Mouse (Mus musculus): ENCODE measurements at regions not wholly inside any gene's neighbourhood (a gene's known extent, or its start where the extent isn't known, plus 50 kb on each side); places are given as distances from the start of the nearest gene placed in this dataset.
A peak's percentile ranks its signal among the peaks of the same experiment; 100 is the strongest.

DNA sequence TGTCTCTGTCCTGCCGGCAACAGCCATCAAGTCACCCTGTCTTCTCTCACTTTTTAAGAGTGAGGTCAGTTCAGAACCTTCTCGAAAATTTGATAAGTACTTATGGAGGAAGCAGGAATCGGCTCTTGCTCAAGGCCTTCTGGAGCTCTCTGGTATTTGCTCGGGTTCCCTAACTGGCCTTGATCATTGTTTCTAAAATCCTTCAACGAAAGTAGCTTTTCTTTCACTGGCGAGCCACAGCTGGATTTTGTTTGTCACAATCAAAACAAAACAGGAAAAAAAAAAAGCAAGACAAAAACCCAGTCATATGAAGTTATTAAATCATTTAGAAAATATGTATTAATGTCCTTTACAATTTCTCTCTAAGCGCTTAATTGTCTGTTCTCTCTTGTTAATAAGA, 156.6 kb upstream of the Tex13c2 start:
- intact Hi-C loops (cut with DNase I), result no loop called here
- no peak for DNase-seq (ENCODE audit: extremely low spot score in 1 of 2, low spot score in 2 of 2)

DNA sequence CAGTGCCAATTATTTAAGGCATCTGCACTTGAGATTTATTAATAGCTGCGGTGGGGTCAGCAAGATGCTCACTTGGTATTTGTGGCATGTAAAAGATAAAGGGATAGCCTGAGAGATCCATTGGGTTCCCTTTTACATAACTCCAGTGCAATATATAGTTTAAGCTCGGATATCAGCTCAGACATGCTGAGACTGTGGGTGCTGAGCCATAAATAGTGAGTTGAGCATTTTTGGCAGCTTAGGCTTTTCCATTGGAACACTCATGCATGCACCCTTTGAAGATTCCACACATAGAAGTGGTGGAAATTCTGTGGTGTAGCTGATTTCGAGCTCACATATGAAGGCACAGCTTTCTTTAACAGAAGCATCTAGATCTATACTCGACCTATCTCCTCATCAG, 155.9 kb upstream of the Tex13c2 start:
- peak in 1 of 2 experiments; percentile 9 for DNase-seq (ENCODE audit: extremely low spot score in 1 of 2, low spot score in 2 of 2)

DNA sequence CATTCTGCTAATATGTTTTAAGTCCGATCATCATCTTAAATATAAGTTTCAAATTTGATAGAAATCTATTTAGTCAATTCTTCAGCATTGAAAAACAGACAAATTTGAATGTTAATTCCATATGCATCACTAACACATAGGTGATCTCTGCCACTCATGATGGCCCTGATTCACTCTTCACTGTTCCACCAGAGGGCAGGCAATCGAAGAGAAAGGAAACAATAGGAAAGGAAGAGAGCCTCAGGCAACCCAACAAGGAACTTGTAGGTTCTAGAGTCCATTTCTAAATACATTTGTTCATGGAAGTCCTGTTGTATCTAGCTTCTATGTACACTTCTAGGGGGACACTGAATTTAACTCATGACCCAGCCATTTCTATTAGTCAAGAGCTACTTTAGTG, 154.7 kb upstream of the Tex13c2 start:
- intact Hi-C loops (cut with DNase I), result no loop called here
- DNase-seq (ENCODE audit: extremely low spot score in 1 of 2, low spot score in 2 of 2), result no peak

More for the DNA sequence above, 155.9 kb upstream of the Tex13c2 start:
- intact Hi-C loops (cut with DNase I), result no loop called here

DNA sequence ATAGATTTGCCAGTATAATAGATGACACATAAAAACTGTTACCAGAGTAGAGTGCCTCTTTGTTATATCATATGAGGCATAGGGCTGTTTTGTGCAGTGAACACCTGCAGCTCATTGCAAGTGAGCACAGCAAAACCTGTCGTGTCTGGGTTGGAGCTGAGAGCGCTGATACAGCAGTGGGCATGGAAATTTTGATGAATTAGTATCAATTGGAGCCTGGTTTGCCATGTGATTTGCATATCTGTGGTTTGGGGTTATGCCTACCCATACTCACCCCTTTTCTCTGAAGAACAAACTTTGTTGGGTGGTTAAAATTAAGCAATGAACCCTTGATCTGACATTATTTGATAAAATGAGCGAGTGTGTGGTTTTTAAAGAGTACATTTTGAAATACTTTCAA, 152.7 kb upstream of the Tex13c2 start:
- intact Hi-C loops (cut with DNase I), result no loop called here
- no peak for DNase-seq (ENCODE audit: extremely low spot score in 1 of 2, low spot score in 2 of 2)

DNA sequence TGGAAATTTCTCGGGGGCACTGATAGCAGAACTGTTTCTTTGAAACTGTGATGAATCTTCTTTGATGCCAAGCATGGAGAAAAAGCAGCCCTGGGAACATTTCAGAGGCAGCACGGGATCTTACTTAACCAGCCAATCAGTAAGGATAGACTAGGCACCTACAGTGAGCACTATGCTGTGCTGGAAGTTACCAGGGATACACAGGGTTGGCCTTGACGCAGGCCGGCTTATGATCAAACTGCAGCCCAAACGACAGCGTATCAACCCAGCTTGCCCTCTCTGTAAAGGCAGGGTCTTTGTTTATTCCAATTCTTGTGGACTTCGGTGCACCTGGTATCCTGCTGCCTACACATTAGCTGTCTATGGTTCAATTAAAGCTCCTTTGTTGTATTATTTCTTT, 147.1 kb upstream of the Tex13c2 start:
- intact Hi-C loops (cut with DNase I), result no loop called here
- no peak for DNase-seq (ENCODE audit: extremely low spot score in 1 of 2, low spot score in 2 of 2)

DNA sequence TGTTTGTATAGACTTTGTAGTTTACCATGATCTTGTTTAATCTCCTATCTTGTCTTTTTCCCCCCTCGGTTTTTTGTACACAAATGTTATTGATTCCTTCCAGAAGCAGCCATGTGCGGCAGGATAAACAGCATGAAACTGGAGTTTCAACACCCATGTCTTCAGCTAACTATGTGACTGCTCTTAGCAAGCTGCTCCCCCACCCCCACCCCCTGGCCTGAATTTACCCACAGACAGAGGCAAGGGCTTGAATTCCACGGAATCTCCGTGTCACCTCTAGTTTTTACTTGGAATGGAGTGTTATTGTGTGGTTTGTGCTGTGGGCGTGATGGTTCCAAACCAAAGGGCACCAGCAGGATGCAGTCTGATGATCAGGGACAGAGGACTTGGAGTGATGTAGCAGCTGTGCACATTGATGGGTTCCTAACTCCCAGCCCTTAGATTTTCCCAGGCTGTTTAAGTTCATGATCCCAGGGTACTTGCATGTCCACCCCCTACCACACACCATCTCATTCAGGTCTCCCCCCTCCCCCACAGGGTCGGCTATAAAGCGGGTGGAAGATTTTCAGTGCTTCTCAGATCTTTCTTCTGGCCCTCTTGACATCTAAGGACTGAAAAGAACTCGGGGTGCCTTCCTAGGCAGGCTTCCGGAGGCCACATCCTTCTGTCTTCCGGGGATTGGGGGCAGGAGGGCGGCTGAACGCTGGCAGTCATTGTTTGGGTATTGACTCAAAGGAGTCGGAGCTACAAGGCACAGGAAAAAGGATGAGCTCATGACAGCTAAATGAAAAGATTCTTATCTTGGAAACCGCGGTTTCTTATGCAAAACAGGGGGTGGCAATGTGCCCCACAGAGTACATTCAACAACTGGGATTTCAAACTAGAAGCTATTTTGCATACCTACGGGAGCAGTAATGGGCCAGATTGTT, 146.3 kb upstream of the Tex13c2 start:
- DNase-seq (ENCODE audit: extremely low spot score in 1 of 2, low spot score in 2 of 2), result peak in 1 of 2 experiments; percentile 25
- intact Hi-C loops (cut with DNase I), result no loop called here

DNA sequence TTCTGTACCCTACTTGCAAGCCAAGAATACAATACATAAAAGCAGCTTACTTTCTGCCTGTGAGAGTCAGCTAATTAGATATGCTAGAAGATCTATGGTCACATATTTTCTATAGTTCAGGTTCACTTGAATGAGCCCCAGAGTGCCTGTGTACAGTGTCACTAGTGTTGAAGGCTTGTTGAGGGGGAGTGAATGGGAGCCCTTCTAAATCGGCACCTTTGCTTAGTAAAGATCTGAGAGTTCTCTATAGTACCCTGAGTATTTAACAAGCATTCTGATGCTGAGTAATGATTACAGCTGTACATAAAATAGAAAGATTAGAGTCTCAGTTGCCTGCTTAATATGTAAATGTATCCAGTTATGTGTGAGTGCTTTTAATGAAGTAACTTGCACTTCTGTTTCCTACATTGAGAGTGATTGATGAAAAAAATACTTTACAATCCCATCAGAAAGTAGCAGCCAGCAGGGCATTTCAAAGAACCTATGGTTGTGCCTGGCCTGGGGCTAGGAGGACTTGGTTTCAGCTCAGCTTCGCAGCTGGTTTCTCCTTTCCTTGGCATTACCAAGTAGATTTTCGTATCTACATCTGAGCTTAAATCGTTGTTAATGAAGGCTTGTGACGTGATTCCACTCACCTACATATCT, 136.8 kb upstream of the Tex13c2 start:
- DNase-seq (ENCODE audit: extremely low spot score in 1 of 2, low spot score in 2 of 2), result no peak
- intact Hi-C loops (cut with DNase I), result no loop called here

DNA sequence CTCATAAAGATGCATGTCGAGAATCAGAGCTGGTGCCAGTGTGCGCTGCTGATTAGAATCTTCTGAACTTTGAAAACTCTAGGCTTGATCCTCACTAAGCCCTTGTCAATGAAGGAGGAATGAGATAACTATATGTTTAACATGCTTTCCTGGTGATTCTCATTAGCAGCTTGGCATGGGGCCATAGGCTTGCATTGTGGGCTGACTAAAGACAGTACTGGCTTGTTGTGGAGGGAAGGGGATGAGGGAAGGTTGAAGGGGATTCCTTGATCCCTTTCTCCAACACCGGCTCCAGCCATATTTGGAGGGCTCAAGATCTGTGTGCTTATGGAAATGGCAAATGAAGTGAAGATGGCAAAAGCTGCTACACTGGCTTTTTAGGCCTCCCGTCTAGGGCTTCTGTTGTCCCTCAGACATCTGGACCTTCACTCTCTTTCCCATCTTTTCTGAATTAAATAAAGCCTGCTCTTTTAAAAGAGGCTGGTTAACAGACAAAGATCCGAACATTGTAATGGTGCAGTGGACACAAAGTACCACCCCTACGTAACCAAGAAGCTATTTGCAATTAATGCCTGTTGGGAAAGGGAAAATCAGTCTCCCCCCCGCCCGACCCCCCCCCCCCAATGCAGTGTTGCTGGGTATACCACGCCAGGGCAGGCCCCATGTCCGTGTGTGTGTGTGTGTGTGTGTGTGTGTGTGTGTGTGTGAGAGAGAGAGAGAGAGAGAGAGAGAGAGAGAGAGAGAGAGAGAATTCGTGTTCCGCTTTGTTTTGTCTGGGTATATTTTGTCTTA, 129.9 kb upstream of the Tex13c2 start:
- intact Hi-C loops (cut with DNase I), result no loop called here
- no peak for DNase-seq (ENCODE audit: extremely low spot score in 1 of 2, low spot score in 2 of 2)

DNA sequence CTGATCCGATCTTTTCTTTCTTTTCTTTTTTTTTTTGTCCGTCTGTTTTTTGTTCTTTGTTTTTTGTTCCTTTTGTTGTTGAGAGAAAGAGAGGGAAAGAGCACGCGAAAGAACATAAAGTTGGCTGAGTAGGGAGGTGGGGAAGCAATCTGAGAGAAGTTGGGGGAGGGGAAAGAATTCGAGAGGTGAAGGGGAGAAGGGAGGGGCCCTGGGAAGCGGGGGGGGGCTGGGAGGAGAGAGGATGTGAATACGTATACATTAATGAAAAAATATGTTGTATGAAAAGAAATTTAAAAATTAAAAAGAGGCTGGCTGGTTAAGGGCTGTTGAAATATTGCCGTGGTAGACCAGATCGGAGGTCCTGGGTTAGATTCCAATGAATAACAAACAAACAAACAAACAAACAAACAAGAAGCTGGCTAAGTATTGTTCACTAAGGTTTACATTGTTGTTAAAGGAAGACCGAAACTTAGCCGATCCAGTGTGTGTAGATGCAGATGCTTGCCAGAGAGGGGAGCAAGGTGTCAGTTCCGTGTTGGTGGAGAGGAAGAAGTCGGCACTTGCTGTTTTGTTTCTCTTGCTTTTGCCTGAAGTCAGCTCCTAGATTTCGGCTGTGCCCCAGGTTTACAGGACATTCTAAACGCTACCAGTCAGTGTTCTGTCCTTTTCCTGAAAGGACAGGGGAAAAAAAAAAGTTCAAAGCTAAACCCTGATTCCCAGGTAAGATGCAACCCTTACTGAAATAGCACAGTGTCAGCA, 129.1 kb upstream of the Tex13c2 start:
- DNase-seq (ENCODE audit: extremely low spot score in 1 of 2, low spot score in 2 of 2), result peak in 1 of 2 experiments; percentile 13

DNA sequence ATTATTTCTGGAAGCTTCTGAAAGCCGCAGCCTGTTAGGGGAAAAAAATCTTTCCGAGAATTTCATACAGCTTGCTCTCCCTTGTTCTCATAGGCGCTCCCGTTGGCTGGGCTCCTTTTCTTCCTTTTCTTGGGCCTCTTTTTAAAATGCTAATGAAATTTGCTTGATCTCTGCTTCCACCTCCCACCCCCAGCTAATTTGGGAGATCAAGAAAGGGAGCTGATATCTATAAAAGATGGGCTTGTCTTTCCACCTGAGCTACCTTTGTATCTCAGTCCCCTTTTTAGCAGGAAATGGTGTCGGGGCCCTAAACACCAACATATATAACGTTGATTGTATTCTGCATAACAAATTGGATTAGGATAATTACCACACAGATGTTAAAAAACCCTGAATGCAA, 128.5 kb upstream of the Tex13c2 start:
- intact Hi-C loops (cut with DNase I), result no loop called here
- DNase-seq (ENCODE audit: extremely low spot score in 1 of 2, low spot score in 2 of 2), result no peak

More for the DNA sequence above, 129.1 kb upstream of the Tex13c2 start:
- intact Hi-C loops (cut with DNase I), result no loop called here

DNA sequence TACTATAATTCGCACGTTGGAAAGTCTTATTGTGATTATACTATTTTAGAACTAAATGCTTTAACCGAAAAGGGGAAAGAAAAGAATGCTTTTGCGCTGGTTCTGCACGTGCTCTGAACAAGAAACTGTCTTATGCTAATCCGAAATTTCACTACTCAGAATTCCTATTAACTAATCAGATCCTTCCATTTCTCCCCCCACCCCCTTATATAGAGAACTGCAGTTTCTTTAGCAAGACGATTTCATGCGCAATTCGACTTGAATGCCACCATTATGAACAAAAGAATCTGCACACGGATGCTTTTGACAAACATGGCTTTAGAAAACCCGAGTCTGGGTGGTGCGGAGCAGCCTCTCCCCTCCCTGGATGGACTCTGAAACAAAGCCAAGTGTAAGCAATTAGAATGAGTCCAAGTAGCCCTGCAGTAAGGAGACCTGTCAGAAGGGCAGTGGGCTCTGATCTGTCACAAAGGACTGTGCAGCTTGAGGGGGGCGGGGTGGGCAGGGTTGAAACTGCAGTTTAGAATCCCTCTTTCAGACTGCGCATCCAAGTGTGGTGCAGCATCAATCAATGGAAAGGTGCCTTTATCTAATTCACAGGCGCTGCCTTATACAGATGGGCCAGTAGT, 128.0 kb upstream of the Tex13c2 start:
- no peak for DNase-seq (ENCODE audit: extremely low spot score in 1 of 2, low spot score in 2 of 2)
- intact Hi-C loops (cut with DNase I), result no loop called here

DNA sequence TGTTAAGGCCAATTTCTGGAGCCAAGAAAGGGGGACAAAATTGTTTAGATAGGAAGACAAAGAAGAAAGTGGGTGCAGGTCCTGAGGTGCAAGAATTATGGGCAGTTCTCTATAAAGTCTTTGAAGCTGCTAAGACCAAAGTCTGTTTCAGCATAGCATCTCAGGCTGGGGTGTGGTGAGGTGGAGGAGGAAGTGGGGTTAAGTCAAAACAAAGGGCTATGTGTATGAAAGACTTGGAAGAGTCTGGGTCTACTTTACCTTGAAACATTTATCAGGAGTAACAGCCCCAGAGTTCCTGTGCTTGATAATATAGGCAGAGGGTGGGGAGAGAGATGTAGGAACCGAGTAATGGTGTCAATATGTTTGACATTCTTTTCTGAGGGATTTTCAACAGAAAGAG, 125.4 kb upstream of the Tex13c2 start:
- intact Hi-C loops (cut with DNase I), result no loop called here
- no peak for DNase-seq (ENCODE audit: extremely low spot score in 1 of 2, low spot score in 2 of 2)

DNA sequence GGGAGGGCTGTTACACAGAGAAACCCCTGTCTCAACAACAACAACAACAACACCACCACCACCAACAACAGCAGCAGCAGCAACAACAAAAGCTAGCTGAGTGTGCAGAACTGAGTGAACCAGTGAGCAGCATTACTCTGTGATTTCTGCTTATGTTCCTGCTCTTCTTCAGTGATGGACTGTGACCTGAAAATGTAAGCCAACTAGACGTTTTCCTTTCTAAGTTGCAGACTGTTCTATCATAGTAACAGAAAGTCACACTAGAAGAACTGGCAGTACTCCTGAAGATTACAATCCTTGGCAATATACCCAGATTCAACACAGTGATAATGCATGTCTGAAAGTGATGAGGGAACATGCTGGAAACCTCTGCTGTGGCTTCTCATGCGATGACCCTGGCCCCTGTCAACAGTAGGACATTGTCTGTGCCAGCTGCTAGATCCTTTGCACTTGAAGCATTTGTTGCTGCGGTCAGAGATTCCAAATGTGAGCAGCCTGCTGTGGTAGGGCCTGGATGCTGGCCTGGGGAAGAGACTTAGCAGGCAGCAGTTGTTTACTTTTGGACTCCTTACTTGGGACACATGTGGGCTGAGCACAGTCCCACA, 115.6 kb upstream of the Tex13c2 start:
- no peak for DNase-seq (ENCODE audit: extremely low spot score in 1 of 2, low spot score in 2 of 2)
- intact Hi-C loops (cut with DNase I), result no loop called here

DNA sequence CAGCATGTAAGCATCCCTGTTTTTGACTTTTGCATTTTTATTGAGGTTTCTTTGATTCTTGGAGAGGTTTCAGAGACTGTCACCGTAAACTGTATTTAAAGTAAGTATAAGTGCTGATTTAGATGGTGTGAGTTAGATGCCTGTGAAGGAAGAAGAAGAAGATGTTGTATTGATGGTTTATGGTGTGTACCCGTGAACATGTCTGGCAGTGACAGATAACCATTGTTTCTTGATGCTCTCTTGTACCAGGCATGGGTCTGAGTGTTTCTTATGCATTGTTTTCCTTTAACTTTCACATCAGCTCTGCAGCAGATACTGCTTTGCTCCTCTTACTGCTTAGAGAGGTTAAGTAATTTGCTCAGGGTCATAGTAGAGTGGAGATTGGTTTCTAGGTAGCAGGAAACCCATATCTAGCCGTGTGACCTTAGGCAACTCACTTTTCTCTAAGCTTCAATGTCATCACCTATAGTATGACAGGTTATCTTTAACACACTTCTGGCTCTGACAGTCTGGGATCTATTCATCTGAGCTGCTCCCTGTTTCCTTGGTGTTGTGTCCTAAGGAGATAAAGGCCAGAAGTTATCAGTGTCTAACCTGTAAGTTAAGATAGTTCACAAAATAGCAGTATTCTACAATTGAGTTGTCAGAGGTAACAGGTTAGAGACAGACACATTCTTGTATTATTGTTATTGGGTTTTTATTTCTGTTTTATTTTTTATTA, 95.5 kb upstream of the Tex13c2 start:
- intact Hi-C loops (cut with DNase I), result no loop called here
- DNase-seq (ENCODE audit: extremely low spot score in 1 of 2, low spot score in 2 of 2), result no peak

DNA sequence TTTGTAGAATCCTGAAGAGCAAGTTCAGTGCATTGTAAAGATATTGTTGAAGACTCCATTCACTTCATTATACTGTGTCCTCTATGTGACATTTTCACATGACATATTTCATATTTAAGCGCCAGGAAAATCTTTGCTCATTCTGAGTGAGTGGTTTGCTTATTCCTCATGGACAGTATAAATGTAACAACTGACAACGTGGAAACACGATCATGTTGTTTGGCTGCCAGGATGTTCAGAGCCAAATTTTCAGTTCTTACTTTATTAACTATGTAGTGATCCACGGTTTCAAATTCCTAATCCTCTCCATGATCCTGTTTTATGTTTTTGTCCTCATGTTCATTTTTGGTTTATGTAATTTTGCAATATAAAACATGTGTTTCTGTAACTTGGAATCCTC, 93.0 kb upstream of the Tex13c2 start:
- DNase-seq (ENCODE audit: extremely low spot score in 1 of 2, low spot score in 2 of 2), result no peak
- intact Hi-C loops (cut with DNase I), result no loop called here

DNA sequence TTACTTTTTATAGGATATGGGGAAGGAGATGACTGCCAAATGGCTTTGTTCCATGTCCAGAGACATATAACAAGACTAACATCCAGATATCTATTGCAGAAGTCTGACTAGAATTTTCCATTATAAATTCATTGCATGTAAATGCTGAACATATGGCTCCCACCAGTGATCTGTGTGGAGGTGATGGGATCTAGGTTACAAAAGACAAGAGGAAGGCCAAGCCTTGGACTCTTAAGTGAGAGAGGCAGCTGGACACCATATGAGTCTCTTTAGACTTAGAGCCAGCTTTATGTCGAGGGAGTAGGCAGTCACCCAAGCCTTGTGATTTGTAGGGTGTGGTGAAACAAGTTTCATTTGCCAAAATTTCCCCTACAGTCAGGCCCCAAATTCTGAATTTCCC, 90.7 kb upstream of the Tex13c2 start:
- no peak for DNase-seq (ENCODE audit: extremely low spot score in 1 of 2, low spot score in 2 of 2)
- intact Hi-C loops (cut with DNase I), result no loop called here

DNA sequence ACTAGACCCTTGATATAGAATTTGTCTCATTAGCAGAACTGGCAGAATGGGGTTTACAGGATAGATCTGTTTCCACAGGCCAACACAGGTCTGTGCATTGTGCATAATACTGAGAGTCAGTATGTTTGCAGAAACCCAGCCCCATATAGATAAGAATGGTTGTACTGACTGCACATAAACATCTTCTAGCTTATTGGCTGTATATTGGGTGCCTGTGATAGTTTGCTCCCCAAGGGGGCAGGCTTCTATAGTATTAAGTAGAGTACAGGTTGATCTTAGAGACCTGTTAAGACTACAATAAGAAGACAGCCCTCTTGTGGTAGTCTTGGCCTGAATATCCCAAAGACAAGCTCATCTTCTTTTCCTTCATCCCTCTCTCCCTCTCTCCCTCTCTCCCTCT, 90.1 kb upstream of the Tex13c2 start:
- no peak for DNase-seq (ENCODE audit: extremely low spot score in 1 of 2, low spot score in 2 of 2)
- intact Hi-C loops (cut with DNase I), result no loop called here

DNA sequence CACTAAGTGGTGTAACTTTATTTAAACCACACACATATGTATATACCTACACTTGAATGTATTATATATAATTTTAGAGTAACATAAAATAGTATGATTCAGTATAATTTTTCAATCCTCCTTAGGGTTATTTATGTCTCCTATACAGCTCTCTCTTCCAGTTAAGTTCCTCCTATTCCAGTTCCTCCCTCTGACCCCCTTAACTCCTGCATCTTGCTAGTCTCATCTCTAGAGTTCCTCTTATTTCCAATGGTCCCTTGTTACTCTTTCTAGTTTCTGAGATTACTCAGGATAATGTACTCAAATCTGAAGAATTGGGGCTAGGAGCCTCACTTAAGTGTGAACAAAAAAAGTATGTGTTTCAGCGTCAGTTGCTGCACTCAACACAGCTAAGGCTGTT, 88.4 kb upstream of the Tex13c2 start:
- intact Hi-C loops (cut with DNase I), result no loop called here
- no peak for DNase-seq (ENCODE audit: extremely low spot score in 1 of 2, low spot score in 2 of 2)
